Mouse (Mus musculus) left cerebral cortex, adult 8-10 months (tissue): ENCODE data around the gene Zbed3. TPM values are rescaled to one million over a fixed set of nuclear protein-coding genes. Genes with fewer than 3 reads are reported as not detected.

Source experiments
- DNase-seq, 2 experiments: peaks; one replicate each; pipeline ENCODE4 v3.0.0; 2022; ENCODE audit warnings: low spot score in 2 of 2
- total RNA-seq, 4 experiments: library from RNA; stranded (reverse); gene quantifications; 2 replicates each; pipeline ENCODE4 v1.2.4; 2022

The Zbed3 gene
- total RNA-seq = 10 to 100 TPM; 14.1 to 18.4 (median 16.1) TPM

DNA sequence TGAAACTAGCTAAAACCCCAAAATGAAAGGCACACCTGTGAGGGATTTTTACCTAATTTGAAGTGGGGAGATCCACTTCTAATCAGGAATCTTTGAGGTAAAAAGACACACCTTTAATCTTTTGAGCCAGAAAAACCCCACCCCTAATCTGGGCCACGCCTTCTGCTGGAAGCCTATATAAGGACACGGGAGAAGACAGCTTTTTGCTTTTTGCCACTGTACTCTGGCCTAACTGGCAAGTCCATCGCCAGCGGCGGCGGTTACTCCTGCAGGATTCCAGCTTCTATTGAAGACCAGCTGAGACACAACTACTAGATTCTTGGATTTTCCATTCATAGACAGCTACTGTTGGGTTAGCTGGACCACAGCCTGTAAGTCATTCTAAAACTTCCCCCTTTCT, at the start of gene Zbed3:
Zbed3 (plus strand) TSS at position 213 of the 400 bp plus-strand sequence.
- no peak for DNase-seq

GRCm38 (mm10) chr13:95278426-95279025, 44.9 kb upstream of the Zbed3 start:
- no peak for DNase-seq

DNA sequence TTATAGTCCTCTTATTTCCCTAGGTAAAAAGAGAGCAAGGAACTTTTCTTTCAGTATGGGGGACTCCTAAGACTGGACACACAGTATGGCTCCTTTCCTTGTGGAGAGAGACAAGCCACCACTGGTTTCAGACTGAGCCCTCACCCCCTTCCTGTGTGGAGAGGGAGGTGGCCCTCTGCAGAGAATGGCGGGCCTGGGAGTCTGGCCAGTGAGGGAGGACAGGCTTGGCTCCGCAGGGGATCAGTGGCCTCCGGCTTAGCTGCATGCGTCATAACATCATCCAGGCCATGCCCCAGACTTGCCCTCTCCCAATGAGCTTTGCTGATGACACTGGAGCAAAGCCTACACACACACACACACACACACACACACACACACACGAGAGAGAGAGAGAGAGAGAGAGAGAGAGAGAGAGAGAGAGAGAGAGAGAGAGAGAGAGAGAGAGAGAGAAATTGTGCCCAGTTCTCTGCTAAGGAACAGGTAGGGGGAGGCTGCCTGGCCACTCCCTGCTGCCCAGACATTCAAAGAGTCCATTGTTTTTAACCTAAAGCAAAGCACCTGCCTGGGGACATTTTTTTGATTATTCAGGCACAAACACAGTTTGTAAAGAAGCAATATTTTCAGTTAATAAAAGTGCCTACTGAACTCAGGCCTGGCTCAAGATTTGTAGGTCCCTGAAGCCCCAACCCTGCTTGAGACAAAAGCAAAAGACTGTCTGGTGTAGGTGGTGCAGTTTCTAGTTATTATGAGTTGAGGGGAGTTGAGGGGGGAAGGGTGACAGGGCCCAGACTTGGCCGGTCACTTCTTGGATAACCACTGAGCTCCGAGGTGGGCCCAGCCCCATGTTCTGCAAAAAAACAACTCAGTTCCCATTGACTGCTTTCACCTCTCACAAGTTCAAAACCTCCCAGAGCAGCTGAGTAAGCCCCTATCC, 41.4 kb upstream of the Zbed3 start:
- DNase-seq = no peak

GRCm38 (mm10) chr13:95286989-95287388, 36.4 kb upstream of the Zbed3 start:
- DNase-seq = peak; percentile 44 to 61

- DNase-seq = no peak
These were observed 35.4 kb upstream of the Zbed3 start for GRCm38 (mm10) chr13:95288027-95288426.

- DNase-seq = no peak
These were observed 31.4 kb upstream of the Zbed3 start for GRCm38 (mm10) chr13:95291983-95292382.

DNA sequence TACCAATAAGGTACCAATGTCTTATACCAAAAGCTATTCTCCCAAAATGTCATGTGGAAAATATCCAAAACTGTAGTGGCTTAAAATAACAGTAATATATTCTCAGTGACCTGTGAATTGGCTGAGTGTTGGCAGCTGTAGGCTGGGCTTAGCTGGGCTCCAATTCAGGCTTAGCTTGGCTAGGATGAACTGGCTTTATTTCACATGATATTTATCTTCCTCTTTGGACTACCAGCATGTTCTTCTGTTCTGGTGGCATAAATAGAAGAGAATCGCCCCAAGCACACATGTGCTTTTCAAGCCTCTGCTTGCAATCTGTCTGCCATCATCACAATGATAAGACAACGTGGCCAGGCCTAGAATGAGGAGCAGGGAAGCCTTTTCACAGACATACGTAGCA, 23.5 kb upstream of the Zbed3 start:
- DNase-seq = no peak

DNA sequence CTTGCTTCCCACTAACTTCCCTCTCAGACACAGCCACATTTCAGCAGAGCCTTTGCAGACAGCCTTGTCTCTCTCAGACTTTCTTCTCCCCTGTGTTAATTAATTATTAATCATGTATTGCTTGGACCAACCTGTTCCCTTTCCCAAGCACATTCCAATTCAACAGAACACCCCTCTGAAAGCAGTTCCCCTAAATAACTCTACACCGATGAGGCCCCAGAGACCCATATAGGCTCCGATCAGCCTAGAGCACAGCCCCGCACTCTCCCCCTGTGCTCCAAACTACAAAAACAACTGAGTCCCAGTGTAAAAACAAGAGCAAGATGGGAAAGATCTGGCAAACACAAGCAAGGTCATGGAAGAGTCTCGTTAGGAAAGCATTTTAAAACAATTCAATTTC, 16.8 kb upstream of the Zbed3 start:
- no peak for DNase-seq

DNA sequence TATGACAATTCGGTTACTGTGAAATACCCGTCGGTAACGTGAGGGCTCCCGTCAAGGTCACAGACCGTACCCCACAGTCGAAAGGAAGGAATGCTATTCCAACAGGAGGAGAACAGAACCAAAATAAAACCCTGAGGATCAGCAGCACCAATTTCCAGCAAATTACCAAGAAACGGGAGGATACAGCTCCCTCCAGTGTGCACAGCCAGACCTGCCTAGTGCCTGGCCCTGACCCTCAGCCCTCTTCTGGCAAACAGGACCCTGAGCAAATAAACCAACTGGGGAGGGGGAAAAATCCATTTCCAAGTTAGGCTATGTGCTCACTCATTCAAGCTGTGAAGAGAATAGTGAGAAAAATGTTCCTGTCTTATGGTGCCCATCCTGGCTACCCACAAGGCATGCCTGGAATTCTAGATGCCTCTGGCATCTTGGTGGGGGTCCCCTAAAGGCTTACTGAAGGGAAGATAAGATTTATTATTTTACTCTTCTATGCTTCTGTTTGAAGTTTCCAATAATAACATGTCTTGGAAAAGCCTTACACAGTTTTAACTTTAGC, 16.2 kb upstream of the Zbed3 start:
- DNase-seq = no peak

DNA sequence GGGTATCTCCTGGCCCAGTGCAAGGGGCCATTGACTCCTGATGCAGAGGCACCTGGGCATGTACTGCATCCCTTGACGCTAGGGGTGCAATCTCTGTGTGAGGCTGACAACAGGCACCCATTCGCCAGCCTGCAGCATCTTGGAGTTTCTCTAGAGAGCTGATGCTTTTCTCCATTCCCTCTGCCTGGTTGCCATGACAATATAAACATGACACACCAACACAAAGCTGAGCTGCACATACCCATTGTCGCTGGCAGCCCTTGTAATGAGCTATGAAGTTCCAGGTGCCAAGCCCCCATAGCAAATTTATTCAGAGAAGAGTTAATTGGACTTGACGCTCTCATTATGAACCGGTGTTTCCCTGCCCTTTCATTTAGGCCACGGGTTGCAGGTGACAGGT, 11.4 kb upstream of the Zbed3 start:
- DNase-seq = no peak

- no peak for DNase-seq
These were observed 4.3 kb upstream of the Zbed3 start for GRCm38 (mm10) chr13:95319153-95319552.

DNA sequence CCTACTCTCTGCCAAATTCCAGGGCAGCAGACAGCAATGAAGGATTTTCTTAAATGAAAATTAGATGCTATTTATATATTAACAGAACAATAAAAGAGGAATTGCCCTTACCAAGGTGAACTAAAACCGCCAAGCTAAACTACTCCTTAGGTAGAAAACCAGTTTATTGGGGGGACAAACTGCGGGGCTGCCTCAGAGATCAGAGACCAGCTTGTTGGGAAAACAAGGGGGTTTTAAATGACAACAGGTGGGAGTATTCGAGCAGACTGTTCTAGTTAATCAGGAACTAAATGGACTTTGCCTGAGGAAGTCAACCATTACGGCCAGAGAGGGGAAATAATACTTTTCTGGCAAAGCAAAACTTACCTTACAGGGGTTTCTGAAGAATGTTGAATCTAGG, 3.0 kb upstream of the Zbed3 start:
- DNase-seq = no peak

DNA sequence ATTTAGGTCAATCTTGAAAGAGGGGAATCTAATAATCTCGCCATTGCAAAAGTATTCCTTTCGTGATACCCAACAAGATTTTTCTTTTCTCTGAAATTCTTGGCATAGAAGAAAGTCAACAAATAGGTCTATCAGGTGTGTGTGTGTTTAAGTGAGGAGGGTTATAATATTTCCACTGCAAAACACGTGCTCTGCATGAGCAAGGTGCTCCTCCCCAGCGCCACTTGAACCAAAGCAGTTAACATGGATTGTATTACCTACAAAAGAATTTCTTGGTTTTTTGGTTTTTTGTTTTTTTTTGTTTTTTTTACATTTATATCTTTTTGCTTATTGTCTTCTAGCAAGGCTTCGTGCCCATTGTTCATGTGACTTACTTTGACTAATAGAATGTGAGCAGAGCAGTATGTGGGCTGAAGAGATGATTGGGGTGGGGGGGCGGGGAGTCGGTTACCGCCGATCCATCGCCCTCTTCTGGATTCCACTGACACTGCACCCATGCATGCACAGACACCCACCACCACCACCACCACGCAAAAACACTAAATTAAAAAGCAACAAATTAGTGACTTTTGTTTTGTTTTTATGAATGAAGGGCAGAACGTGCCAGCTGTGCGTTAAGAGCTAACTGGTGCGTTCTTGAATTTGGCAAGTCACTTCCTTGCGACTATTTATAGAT, 676 bp downstream of the Zbed3 start:
- no peak for DNase-seq

- DNase-seq = no peak
These were observed 1.2 kb downstream of the Zbed3 start for GRCm38 (mm10) chr13:95324626-95325079.

- DNase-seq = peak in 1 of 2 experiments; percentile 64
These were observed 1.9 kb downstream of the Zbed3 start for GRCm38 (mm10) chr13:95325080-95325906.

DNA sequence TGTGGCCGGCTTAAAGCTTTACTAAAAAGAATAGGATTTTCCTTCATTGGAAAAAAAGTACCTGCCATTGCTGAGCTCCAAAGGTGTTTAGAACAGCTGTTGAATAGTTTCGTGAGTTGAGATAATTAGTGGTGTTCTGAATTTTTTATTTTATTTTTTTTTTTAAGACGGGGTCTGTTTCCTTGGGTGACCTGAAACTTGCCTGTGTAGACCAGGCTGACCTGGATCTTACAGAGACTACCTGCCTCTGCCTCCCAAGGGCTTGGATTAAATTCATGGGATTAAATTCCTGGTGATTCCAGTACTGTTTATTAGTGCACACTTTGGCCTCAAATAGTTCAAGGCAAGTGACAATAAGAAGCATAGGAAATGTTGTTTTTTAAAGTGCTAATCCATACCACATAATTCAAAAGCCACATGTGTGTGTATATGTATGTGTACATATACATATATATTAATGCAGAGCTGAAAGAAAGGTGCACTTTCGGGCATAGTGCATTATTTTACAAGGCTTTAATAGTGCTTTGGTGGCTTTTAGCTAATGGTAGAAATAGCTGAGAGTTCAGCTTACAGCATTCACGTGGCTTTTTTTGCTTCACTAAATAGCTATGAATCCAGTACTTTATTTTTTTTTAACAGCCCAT, 2.6 kb downstream of the Zbed3 start:
- DNase-seq = no peak

DNA sequence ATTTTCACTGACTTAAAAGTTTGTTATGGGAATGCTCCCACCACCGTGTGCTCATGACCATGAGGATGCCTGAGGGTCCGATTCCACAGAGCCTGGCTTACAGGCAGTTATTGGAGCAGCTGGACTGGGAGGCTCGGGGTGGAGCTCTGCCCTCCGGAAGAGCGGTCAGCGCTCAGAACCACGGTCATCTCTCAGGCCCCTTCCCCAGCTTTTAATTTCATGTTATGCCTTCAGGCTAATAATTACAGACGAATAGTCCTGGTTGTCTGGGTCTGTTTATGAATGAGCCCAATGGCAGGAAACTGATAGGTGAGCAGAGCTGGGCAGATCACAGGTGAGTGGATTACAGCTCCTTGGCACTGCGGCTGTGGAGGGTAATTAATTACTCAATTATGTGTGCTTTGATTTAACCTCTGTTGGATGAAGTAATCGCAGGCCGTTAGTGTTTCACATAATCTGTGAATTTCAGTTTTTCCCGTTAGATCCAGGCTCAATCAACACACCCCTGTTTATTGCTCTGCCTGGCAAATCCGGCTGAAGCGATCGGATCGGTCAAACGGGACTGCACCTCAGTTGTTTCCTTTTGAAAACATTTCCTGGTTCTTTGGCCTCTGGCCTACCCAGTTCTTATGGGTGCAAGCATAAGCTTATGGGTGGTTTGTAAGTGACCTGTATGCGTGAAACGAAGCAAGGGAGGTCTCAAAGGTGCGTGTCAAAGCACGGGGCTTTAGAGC, 3.4 kb downstream of the Zbed3 start:
- DNase-seq = no peak

- DNase-seq = no peak
These were observed 3.9 kb downstream of the Zbed3 start for GRCm38 (mm10) chr13:95327345-95327741.

GRCm38 (mm10) chr13:95328767-95329166, 5.4 kb downstream of the Zbed3 start:
- no peak for DNase-seq

- no peak for DNase-seq
These were observed 7.1 kb downstream of the Zbed3 start for GRCm38 (mm10) chr13:95330507-95330906.
